Mouse (Mus musculus): ENCODE measurements around the gene Fam229b. TPM values are rescaled to one million over a fixed set of nuclear protein-coding genes. Genes with fewer than 3 reads are reported as not detected.
A peak's percentile ranks its signal among the peaks of the same experiment; 100 is the strongest.

Fam229b gene
- 1.3 and 1.9 TPM in 2 replicates for polyA plus RNA-seq (2015; fragmentation: Nextera tagmentation; extraction: Ambion mirVana)

- Histone ChIP-seq H3K4me3 (ENCODE audit: low read depth, low read length) (peak within 1 kb of the TSS; percentile 59), H3K9me3 (ENCODE audit: low read length) (no peaks in the 10 kb centered on the region), H3K9ac (replicated peaks) (peak within 1 kb of the TSS; percentile 76), H3K4me1 (ENCODE audit: insufficient read depth) (peaks cover 3% of the 10 kb centered on the region; the same call in 1 of the 2 replicates), H3K27me3 (ENCODE audit: insufficient read depth, low read length) (no peaks in the 10 kb centered on the region), H3K4me2 (ENCODE audit: low read depth, low read length) (peak within 1 kb of the TSS; percentile 84), H3K27ac (ENCODE audit: low read depth) (no peak within 1 kb of the TSS), H3K36me3 (replicated peaks; ENCODE audit: insufficient read depth, low read length) (peaks cover 4% of the 10 kb centered on the region)
- WGBS (ENCODE audit: insufficient replicate concordance) = 5% methylated on average over 46 of the region's 47 CpGs
- peak; percentile 86 for DNase-seq
- ATAC-seq = peak; percentile 95
- TF ChIP-seq EP300 (IDR thresholded peaks at IDR 0.05; ENCODE audit: low read depth) = no peak
- no peak for TF ChIP-seq CTCF (IDR thresholded peaks at IDR 0.05; ENCODE audit: low read depth)
Measured at GRCm38 (mm10) chr10:39133462-39134310, at the start of gene Fam229b, which contains the start of gene Tube1. Gene Fam229b (minus strand): TSS chr10:39133914. Gene Tube1 (plus strand): TSS chr10:39133976.

- Histone ChIP-seq H3K27ac (ENCODE audit: low read depth) (no peak overlapping the region), H3K9me3 (ENCODE audit: low read length) (peaks cover 3% of the 10 kb centered on the region; the same call in 1 of the 2 replicates), H3K27me3 (ENCODE audit: insufficient read depth, low read length) (no peaks in the 10 kb centered on the region), H3K4me1 (ENCODE audit: insufficient read depth) (peaks cover 19% of the 10 kb centered on the region), H3K36me3 (replicated peaks; ENCODE audit: insufficient read depth, low read length) (no peaks in the 10 kb centered on the region), H3K9ac (replicated peaks) (no peak overlapping the region), H3K4me2 (ENCODE audit: low read depth, low read length) (no peak overlapping the region), H3K4me3 (ENCODE audit: low read depth, low read length) (no peak overlapping the region)
- no peak for ATAC-seq
- WGBS (ENCODE audit: insufficient replicate concordance) = 60% methylated on average over 5 of the region's 5 CpGs
- no peak for TF ChIP-seq CTCF (IDR thresholded peaks at IDR 0.05; ENCODE audit: low read depth)
- no peak for TF ChIP-seq EP300 (IDR thresholded peaks at IDR 0.05; ENCODE audit: low read depth)
- no peak for DNase-seq
Measured at GRCm38 (mm10) chr10:39176981-39177380, 43.3 kb upstream of the Fam229b start.

GRCm38 (mm10) chr10:39173077-39173476 is 39.4 kb upstream of the Fam229b start:
- DNase-seq (peak; percentile 52), ATAC-seq (no peak)
- Histone ChIP-seq H3K27me3 (ENCODE audit: insufficient read depth, low read length) (no peaks in the 10 kb centered on the region), H3K27ac (ENCODE audit: low read depth) (peak overlapping the region; percentile 45; the same call in 1 of the 2 replicates), H3K36me3 (replicated peaks; ENCODE audit: insufficient read depth, low read length) (no peaks in the 10 kb centered on the region), H3K4me3 (ENCODE audit: low read depth, low read length) (no peak overlapping the region), H3K9ac (replicated peaks) (no peak overlapping the region), H3K4me1 (ENCODE audit: insufficient read depth) (peaks cover 25% of the 10 kb centered on the region), H3K9me3 (ENCODE audit: low read length) (peaks cover 3% of the 10 kb centered on the region; the same call in 1 of the 2 replicates), H3K4me2 (ENCODE audit: low read depth, low read length) (peak overlapping the region; percentile 61)
- WGBS (ENCODE audit: insufficient replicate concordance) = 19% methylated on average over 13 of the region's 13 CpGs
- TF ChIP-seq CTCF (IDR thresholded peaks at IDR 0.05; ENCODE audit: low read depth) (no peak), EP300 (IDR thresholded peaks at IDR 0.05; ENCODE audit: low read depth) (no peak)

- Histone ChIP-seq H3K27me3 (ENCODE audit: insufficient read depth, low read length) (0 out of 2 replicates have a peak, but pooled peaks cover 3% of the 10 kb centered on the region), H3K9ac (replicated peaks) (no peak overlapping the region), H3K27ac (ENCODE audit: low read depth) (peak overlapping the region; percentile 45; the same call in 1 of the 2 replicates), H3K9me3 (ENCODE audit: low read length) (0 out of 2 replicates have a peak, but pooled peaks cover under 1% of the 10 kb centered on the region), H3K4me1 (ENCODE audit: insufficient read depth) (peaks cover 25% of the 10 kb centered on the region), H3K4me2 (ENCODE audit: low read depth, low read length) (peak overlapping the region; percentile 61), H3K4me3 (ENCODE audit: low read depth, low read length) (no peak overlapping the region), H3K36me3 (replicated peaks; ENCODE audit: insufficient read depth, low read length) (no peaks in the 10 kb centered on the region)
- DNase-seq = no peak
- WGBS (ENCODE audit: insufficient replicate concordance) = 55% methylated on average over 6 of the region's 6 CpGs
- TF ChIP-seq EP300 (IDR thresholded peaks at IDR 0.05; ENCODE audit: low read depth) (no peak), CTCF (IDR thresholded peaks at IDR 0.05; ENCODE audit: low read depth) (no peak)
- no peak for ATAC-seq
Measured at GRCm38 (mm10) chr10:39172540-39172931, 38.8 kb upstream of the Fam229b start.

GRCm38 (mm10) chr10:39171603-39172539 is 38.2 kb upstream of the Fam229b start:
- H3K27me3 ChIP-seq (ENCODE audit: insufficient read depth, low read length) = 0 out of 2 replicates have a peak, but pooled peaks cover 3% of the 10 kb centered on the region
- peak overlapping the region; percentile 75 for H3K27ac ChIP-seq (ENCODE audit: low read depth)
- H3K36me3 ChIP-seq (replicated peaks; ENCODE audit: insufficient read depth, low read length) = no peaks in the 10 kb centered on the region
- H3K4me3 ChIP-seq (ENCODE audit: low read depth, low read length) = peak overlapping the region; percentile 52
- H3K9ac ChIP-seq (replicated peaks) = no peak overlapping the region; the same call in 1 of the 2 replicates
- peak overlapping the region; percentile 84 for H3K4me2 ChIP-seq (ENCODE audit: low read depth, low read length)
- 14% methylated on average over 26 of the region's 26 CpGs for WGBS (ENCODE audit: insufficient replicate concordance)
- H3K4me1 ChIP-seq (ENCODE audit: insufficient read depth) = peaks cover 25% of the 10 kb centered on the region
- TF ChIP-seq EP300 (IDR thresholded peaks at IDR 0.05; ENCODE audit: low read depth) = peak; percentile 35; the same call in 1 of the 2 replicates
- peak; percentile 82 for TF ChIP-seq CTCF (IDR thresholded peaks at IDR 0.05; ENCODE audit: low read depth)
- ATAC-seq (peak; percentile 88), DNase-seq (peak; percentile 86)
- no peaks in the 10 kb centered on the region for H3K9me3 ChIP-seq (ENCODE audit: low read length)

All from liver, postnatal 0 days (tissue).